Mouse (Mus musculus) cerebellum, adult 9-11 months (tissue): ENCODE results near the gene Hmg20a.

Experiments
- DNase-seq: peaks from one replicate; pipeline ENCODE4 v3.0.0; 2022

Gene Hmg20a

DNA sequence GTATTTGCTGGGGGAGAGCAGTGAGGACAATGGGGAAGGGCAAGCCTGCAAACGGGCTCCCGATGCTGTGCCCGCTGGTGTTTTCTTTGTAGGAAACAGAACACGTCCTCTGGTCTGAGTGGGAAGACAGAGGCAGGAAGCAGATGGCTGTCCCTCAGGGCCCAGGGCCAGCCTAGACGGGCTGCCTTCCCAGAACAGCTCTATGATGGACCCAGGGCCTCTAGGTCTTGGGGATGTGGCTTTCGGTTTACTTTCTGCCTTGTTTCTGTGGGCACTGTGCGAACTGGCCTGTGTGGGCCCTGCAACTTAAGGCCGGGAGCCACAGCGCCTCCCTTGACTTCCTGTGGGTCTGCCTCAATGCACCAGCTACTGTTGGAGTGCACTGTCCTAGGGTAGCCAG lies 115.5 kb downstream of the Hmg20a start:
- no peak for DNase-seq

DNA sequence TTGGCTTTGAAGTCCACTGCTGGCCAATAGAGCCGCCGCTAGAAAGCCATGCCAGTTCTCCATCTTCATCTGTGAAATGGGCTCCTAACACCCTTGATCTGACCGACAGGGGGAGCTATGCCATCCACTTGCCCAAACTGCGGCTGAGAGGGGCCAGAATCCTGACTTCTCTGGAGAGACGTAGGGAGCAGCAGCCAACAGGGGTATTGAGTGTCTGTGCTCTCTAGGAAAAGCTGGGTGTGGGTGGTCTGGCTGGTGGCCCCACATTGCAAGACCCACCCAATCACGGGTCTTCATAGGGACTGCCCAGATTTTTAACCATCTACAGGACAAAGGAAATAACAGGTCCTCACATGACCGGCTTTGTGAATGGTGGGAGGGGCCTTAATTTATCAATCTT lies 116.3 kb downstream of the Hmg20a start:
- no peak for DNase-seq

DNA sequence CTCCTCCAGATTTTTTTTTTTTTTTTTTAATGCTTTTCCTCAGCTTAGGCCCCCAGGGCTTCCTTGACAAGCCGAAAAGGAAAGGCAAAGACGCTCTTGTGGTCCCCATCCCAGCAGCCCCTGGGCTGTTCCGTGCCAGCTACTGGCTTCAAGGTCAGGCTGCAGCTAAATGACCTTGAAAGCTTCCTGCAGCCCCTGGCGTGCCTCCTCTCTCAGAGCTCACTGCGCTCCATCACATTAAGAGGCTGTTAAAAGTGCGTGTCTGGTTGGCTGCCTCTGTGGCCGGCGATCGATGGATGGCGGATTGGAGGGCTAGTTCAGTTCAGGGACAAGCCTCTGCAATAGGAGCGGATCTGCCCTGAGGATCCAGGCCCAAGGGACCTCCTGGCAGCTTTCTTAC lies 117.0 kb downstream of the Hmg20a start:
- no peak for DNase-seq

DNA sequence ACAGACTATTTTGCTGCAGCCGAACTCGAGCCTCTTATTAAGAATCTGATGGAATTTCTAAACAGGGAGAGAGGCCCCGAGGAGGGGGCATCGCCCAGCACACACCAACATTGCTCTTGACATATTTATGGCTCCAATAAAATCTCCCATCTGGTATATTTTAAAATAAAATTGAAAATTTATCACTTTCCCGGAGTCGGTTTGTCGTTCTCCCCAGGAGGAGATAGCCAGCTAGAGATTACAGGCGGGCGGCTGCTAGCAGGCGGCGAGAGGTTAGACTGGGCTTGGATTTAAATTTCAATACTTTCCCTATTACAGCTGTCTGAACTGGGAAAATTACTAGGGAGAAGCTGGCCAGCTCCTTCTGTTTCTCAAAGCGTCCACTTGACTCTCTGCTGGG lies 121.6 kb downstream of the Hmg20a start:
- DNase-seq = no peak

DNA sequence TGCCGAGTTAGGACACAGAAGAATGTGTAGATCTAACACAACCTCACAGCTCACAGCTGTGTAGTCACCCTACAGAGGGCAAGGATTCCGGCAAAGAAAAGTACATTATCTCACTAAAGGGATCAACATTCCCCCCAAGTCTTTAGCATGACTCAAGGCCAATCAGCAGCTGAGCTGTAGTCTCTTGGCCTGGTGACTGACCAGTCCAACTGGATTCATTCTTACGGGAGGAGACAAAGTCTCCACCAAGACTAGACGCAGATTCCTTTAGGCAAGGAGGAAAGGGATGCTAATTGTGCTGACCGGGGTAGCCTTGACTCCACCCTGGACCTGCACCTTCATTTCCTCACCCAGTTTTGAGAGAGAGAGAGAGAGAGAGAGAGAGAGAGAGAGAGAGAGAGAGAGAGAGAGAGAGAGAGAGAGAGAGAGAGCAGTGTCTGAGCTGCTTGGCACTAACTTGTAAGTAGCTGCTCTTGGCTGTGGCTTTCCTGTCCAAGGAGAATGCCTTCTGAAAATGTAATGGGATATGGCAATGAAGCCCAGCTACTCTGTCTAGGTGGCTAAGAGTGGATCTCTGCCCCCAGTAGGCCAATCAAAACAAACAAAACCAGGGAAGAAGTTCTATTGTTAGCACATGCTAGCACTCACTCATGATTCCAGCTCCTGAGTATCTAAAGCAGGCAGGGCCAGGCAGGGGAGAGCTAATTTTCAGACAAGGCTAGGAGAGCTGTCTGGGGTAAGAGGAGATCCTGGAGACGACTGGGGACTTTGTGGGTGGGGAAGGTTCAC lies 126.5 kb downstream of the Hmg20a start:
- DNase-seq = no peak
